ENCODE assay signal across 9 mouse cellular contexts in the genomic region with DNA sequence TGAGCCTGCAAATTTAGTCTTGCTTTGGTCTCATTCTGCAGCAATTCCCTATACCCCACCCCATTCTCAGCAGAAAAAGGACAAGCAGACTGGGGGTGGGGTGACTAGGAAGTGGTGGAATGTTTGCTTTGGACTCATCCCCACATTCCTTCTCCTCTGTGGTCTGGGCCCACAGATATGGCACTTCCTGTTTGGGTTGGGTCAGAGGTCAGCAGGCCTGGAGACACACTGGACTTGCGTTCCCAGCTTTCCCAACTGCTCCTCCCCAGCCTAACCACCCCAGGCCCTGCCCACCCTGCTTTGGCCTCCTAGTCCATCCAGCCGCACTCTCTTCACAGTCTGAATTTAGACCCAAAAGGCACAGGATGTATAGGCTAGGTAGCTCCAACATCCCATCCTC. TPM values are rescaled to one million over a fixed set of nuclear protein-coding genes. Genes with fewer than 3 reads are reported as not detected.
DNase-seq lines count a peak whose midpoint lies in the region; ATAC-seq and TF ChIP-seq lines count a peak whose summit lies in the region.
"Had no signal": no experiment of that assay in that cellular context is flagged by ENCODE, and none has a peak within 500 bp of the region (broad histone marks: within the 10 kb centered on the region; RNA-seq: fewer than 3 reads in every experiment).

No protein-coding gene starts in this region.

- H3K27me3 ChIP-seq in heart, embryonic 15.5 days = no peaks in the 10 kb centered on the region; the same call in 1 of the 2 replicates
- H3K27me3 ChIP-seq in limb, embryonic 14.5 days (ENCODE audit: control insufficient read depth, insufficient read depth, low read length) = no peaks in the 10 kb centered on the region
- 0 out of 2 replicates have a peak, but pooled peaks cover 7% of the 10 kb centered on the region for H3K27me3 ChIP-seq in stomach, embryonic 16.5 days (ENCODE audit: control insufficient read depth, insufficient read depth, low read length)

- peak; percentile 78 for ATAC-seq in heart, embryonic 15.5 days (replicated peaks; ENCODE audit: insufficient number of reproducible peaks, insufficient read depth, low FRiP score, low read depth)
- no peak for ATAC-seq in limb, embryonic 14.5 days (ENCODE audit: low FRiP score, low read depth)
- ATAC-seq in stomach, embryonic 16.5 days (ENCODE audit: insufficient read depth, low FRiP score) = peak; percentile 61; the same call in 1 of the 2 replicates

- no peak overlapping the region for H3K9ac ChIP-seq in heart, embryonic 15.5 days
- H3K9ac ChIP-seq in limb, embryonic 14.5 days (ENCODE audit: low read depth, low read length, severe bottlenecking) = no peak overlapping the region
- H3K9ac ChIP-seq in stomach, embryonic 16.5 days (ENCODE audit: low read length) = no peak overlapping the region

- no peaks in the 10 kb centered on the region for H3K9me3 ChIP-seq in heart, embryonic 15.5 days (replicated peaks)
- no peaks in the 10 kb centered on the region for H3K9me3 ChIP-seq in limb, embryonic 14.5 days (ENCODE audit: control insufficient read depth, low read length)
- no peaks in the 10 kb centered on the region for H3K9me3 ChIP-seq in stomach, embryonic 16.5 days (replicated peaks; ENCODE audit: control insufficient read depth, low read length)

- TF ChIP-seq POLR2A in limb, embryonic 14.5 days (IDR thresholded peaks at IDR 0.05; ENCODE audit: borderline replicate concordance, extremely low read depth, insufficient read depth, insufficient read length) = no peak

- WGBS in heart, embryonic 15.5 days = 55% methylated on average over 2 of the region's 2 CpGs
- WGBS in limb, embryonic 14.5 days = 63% methylated on average over 2 of the region's 2 CpGs
- WGBS in stomach, embryonic 16.5 days = 48% methylated on average over 2 of the region's 2 CpGs

- H3K4me3 ChIP-seq in heart, embryonic 15.5 days = no peak overlapping the region
- no peak overlapping the region for H3K4me3 ChIP-seq in limb, embryonic 14.5 days (replicated peaks; ENCODE audit: low read length)
- H3K4me3 ChIP-seq in stomach, embryonic 16.5 days (replicated peaks; ENCODE audit: low read length) = no peak overlapping the region

- peaks cover 5% of the 10 kb centered on the region for H3K4me1 ChIP-seq in heart, embryonic 15.5 days (replicated peaks)
- peaks cover 19% of the 10 kb centered on the region for H3K4me1 ChIP-seq in limb, embryonic 14.5 days (ENCODE audit: control insufficient read depth, insufficient read depth, low read length)
- H3K4me1 ChIP-seq in stomach, embryonic 16.5 days (ENCODE audit: control insufficient read depth, insufficient read depth, low read length) = peaks cover 15% of the 10 kb centered on the region; the same call in 1 of the 2 replicates

- H3K36me3 ChIP-seq in heart, embryonic 15.5 days = no peaks in the 10 kb centered on the region
- H3K36me3 ChIP-seq in limb, embryonic 14.5 days (ENCODE audit: control insufficient read depth, insufficient read depth, low read length) = no peaks in the 10 kb centered on the region
- H3K36me3 ChIP-seq in stomach, embryonic 16.5 days (ENCODE audit: control insufficient read depth, insufficient read depth, low read length) = no peaks in the 10 kb centered on the region

- H3K27ac ChIP-seq in heart, embryonic 15.5 days = peak overlapping the region; percentile 60
- peak overlapping the region; percentile 58; the same call in 1 of the 2 replicates for H3K27ac ChIP-seq in limb, embryonic 14.5 days (replicated peaks; ENCODE audit: low read depth, low read length)
- H3K27ac ChIP-seq in stomach, embryonic 16.5 days (ENCODE audit: low read length) = peak overlapping the region; percentile 80

- DNase-seq in gastrocnemius, adult 18-20 months (ENCODE audit: low spot score) = peak; percentile 24
- DNase-seq in gastrocnemius, postnatal 10 days = no peak
- peak; percentile 40 for DNase-seq in limb, embryonic 14.5 days (ENCODE audit: low spot score)
- DNase-seq in left cerebral cortex, adult 9 months (ENCODE audit: low spot score in 2 of 2) = no peak
- DNase-seq in urinary bladder, postnatal 25 days (ENCODE audit: low spot score) = no peak
- no peak for DNase-seq in layer of hippocampus, postnatal 14 days (ENCODE audit: low spot score in 2 of 2)

- no peak overlapping the region for H3K4me2 ChIP-seq in heart, embryonic 15.5 days
- no peak overlapping the region for H3K4me2 ChIP-seq in limb, embryonic 14.5 days (replicated peaks; ENCODE audit: low read depth, low read length, severe bottlenecking)
- no peak overlapping the region for H3K4me2 ChIP-seq in stomach, embryonic 16.5 days (ENCODE audit: low read depth, low read length)

RNA-seq across cellular contexts. Expression of a gene that starts 6.8 kb away (rescaled TPM):
- 10 to 100 TPM; 43.9 to 70.1 TPM for total RNA-seq in gastrocnemius, adult 18-20 months (2021)
- total RNA-seq in gastrocnemius, postnatal 10 days (2021) = 100 to 1,000 TPM; 303 to 408 TPM
- polyA plus RNA-seq in heart, embryonic 15.5 days (2015; fragmentation: Nextera tagmentation; extraction: Ambion mirVana) = 110 and 151 TPM in 2 replicates
- 399 and 527 TPM in 2 replicates for polyA plus RNA-seq in limb, embryonic 14.5 days (2012; rRNA removed)
- polyA plus RNA-seq in limb, embryonic 14.5 days (2014; fragmentation: Nextera tagmentation; extraction: Ambion mirVana) = 223 and 226 TPM in 2 replicates
- 87.2 and 114 TPM in 2 replicates for polyA plus RNA-seq in stomach, embryonic 16.5 days (2015; fragmentation: Nextera tagmentation; extraction: Ambion mirVana)
- 10 to 100 TPM; 26.1 to 34.2 TPM for total RNA-seq in layer of hippocampus, postnatal 14 days (2021)

RNA-seq across cellular contexts. Expression of a gene that starts 17.8 kb away (rescaled TPM):
- 10 to 100 TPM in 1 of 2 experiments, 1 to 10 TPM in 1; 9.7 to 12.3 TPM for total RNA-seq in gastrocnemius, adult 18-20 months (2021)
- total RNA-seq in gastrocnemius, postnatal 10 days (2021) = 10 to 100 TPM; 21.2 to 25.1 TPM
- polyA plus RNA-seq in heart, embryonic 15.5 days (2015; fragmentation: Nextera tagmentation; extraction: Ambion mirVana) = 40.3 and 41.3 TPM in 2 replicates
- polyA plus RNA-seq in limb, embryonic 14.5 days (2012; rRNA removed) = 39.6 and 48.7 TPM in 2 replicates
- polyA plus RNA-seq in limb, embryonic 14.5 days (2014; fragmentation: Nextera tagmentation; extraction: Ambion mirVana) = 56.1 and 61.6 TPM in 2 replicates
- polyA plus RNA-seq in stomach, embryonic 16.5 days (2015; fragmentation: Nextera tagmentation; extraction: Ambion mirVana) = 49.6 and 50.9 TPM in 2 replicates
- 10 to 100 TPM; 10.5 to 11.3 TPM for total RNA-seq in layer of hippocampus, postnatal 14 days (2021)

RNA-seq across cellular contexts. Expression of a gene that starts 26.3 kb away (rescaled TPM):
- total RNA-seq in gastrocnemius, adult 18-20 months (2021) = 10 to 100 TPM; 10.6 to 10.7 TPM
- 1 to 10 TPM; 7.8 to 8.4 TPM for total RNA-seq in gastrocnemius, postnatal 10 days (2021)
- 0.18 and 0.25 TPM in 2 replicates for polyA plus RNA-seq in heart, embryonic 15.5 days (2015; fragmentation: Nextera tagmentation; extraction: Ambion mirVana)
- 0.77 and 0.79 TPM in 2 replicates for polyA plus RNA-seq in limb, embryonic 14.5 days (2012; rRNA removed)
- 0.64 and 0.65 TPM in 2 replicates for polyA plus RNA-seq in limb, embryonic 14.5 days (2014; fragmentation: Nextera tagmentation; extraction: Ambion mirVana)
- 0.26 and 0.59 TPM in 2 replicates for polyA plus RNA-seq in stomach, embryonic 16.5 days (2015; fragmentation: Nextera tagmentation; extraction: Ambion mirVana)
- total RNA-seq in layer of hippocampus, postnatal 14 days (2021) = 100 to 1,000 TPM; 134 to 136 TPM

RNA-seq across cellular contexts. Expression of a gene that starts 41.5 kb away (rescaled TPM):
- total RNA-seq in gastrocnemius, adult 18-20 months (2021) = not detected
- not detected for total RNA-seq in gastrocnemius, postnatal 10 days (2021)
- polyA plus RNA-seq in heart, embryonic 15.5 days (2015; fragmentation: Nextera tagmentation; extraction: Ambion mirVana) = not detected in 2 replicates
- 0.83 and 0.87 TPM in 2 replicates for polyA plus RNA-seq in limb, embryonic 14.5 days (2012; rRNA removed)
- 0.93 and 0.99 TPM in 2 replicates for polyA plus RNA-seq in limb, embryonic 14.5 days (2014; fragmentation: Nextera tagmentation; extraction: Ambion mirVana)
- polyA plus RNA-seq in stomach, embryonic 16.5 days (2015; fragmentation: Nextera tagmentation; extraction: Ambion mirVana) = 12.3 and 24.8 TPM in 2 replicates
- not detected for total RNA-seq in layer of hippocampus, postnatal 14 days (2021)
- polyA plus RNA-seq: limb, embryonic 11.5 days had no signal

Comparison
In these comparisons a context has a peak if more than half of its experiments do, and no peak if none do; other contexts are left out.
1. DNase-seq: peak in gastrocnemius, adult 18-20 months (single experiment) and limb, embryonic 14.5 days (single experiment); none in gastrocnemius, postnatal 10 days (single experiment), left cerebral cortex, adult 9 months (0 of 2), urinary bladder, postnatal 25 days (single experiment) and layer of hippocampus, postnatal 14 days (0 of 2).
2. RNA of a gene that starts 6.8 kb away (total RNA-seq): 303 to 408 TPM in gastrocnemius, postnatal 10 days; 43.9 to 70.1 TPM in gastrocnemius, adult 18-20 months and 26.1 to 34.2 TPM in layer of hippocampus, postnatal 14 days; every median in the first group is over 4 times any median in the second.
3. RNA of a gene that starts 26.3 kb away (total RNA-seq): 134 to 136 TPM in layer of hippocampus, postnatal 14 days; 10.6 to 10.7 TPM in gastrocnemius, adult 18-20 months and 7.8 to 8.4 TPM in gastrocnemius, postnatal 10 days; every median in the first group is over 10 times any median in the second.
4. Peak in every context shown above with its lines, with median percentiles within 50 percentile points of each other: H3K27ac ChIP-seq.